Mouse (Mus musculus) CH12.LX (cell line): ENCODE data around the gene Fbxo6. TPM values are rescaled to one million over a fixed set of nuclear protein-coding genes. Genes with fewer than 3 reads are reported as not detected.
A peak's percentile ranks its signal among the peaks of the same experiment; 100 is the strongest.

Experiments used
- DNase-seq: peaks from one replicate; pipeline ENCODE4 v3.0.0-alpha.2; 2013; ENCODE audit errors: extremely low read depth
- H3K27ac ChIP-seq: 2 replicates; pipeline ENCODE4 v1.5.1; 2012; ENCODE audit warnings: low read depth, mild to moderate bottlenecking, control low read depth, moderate library complexity; ENCODE audit not compliant: insufficient read depth
- H3K27me3 ChIP-seq: replicated peaks from 2 replicates; pipeline ENCODE3; 2012; ENCODE audit warnings: inconsistent platforms
- H3K36me3 ChIP-seq, 2 experiments: replicated peaks in 1 of 2; 2 replicates each; pipeline versions ENCODE3 to v1.6.1; 2012; ENCODE audit warnings: inconsistent platforms in 1 of 2, low read length in 1 of 2, mild to moderate bottlenecking in 1 of 2, mixed read lengths in 1 of 2, moderate library complexity in 1 of 2; ENCODE audit not compliant: control insufficient read depth in 1 of 2, insufficient read depth in 1 of 2
- H3K4me1 ChIP-seq, 2 experiments: 2 replicates each; pipeline ENCODE4 v1.6.1; 2012; ENCODE audit warnings: inconsistent platforms in 1 of 2, moderate library complexity in 1 of 2; ENCODE audit not compliant: insufficient read depth in 2 of 2, control insufficient read depth in 1 of 2
- H3K4me2 ChIP-seq: 2 replicates; pipeline ENCODE4 v1.6.1; 2012; ENCODE audit warnings: low read depth, mild to moderate bottlenecking, control low read depth; ENCODE audit not compliant: poor library complexity, insufficient read depth, severe bottlenecking
- H3K4me3 ChIP-seq, 3 experiments: fragments of 150-350 bp in 1 of 3; sonication (generic) in 1 of 3; replicated peaks in 1 of 3; 2 replicates each; pipeline versions ENCODE3 to v1.5.1; 2011 to 2012; ENCODE audit warnings: low read depth in 2 of 3, low read length in 2 of 3, mild to moderate bottlenecking in 2 of 3, moderate library complexity in 2 of 3, control low read depth in 1 of 3, improper control_type of control experiment in 1 of 3, inconsistent platforms in 1 of 3, mixed read lengths in 1 of 3; ENCODE audit not compliant: poor library complexity in 1 of 3
- H3K79me2 ChIP-seq: replicated peaks from 2 replicates; pipeline ENCODE4 v1.6.1; 2012; ENCODE audit warnings: mild to moderate bottlenecking, moderate library complexity; ENCODE audit not compliant: control insufficient read depth, poor library complexity, insufficient read depth, severe bottlenecking; ENCODE audit errors: extremely low read depth
- H3K9ac ChIP-seq: 2 replicates; pipeline ENCODE4 v1.6.1; 2012; ENCODE audit warnings: low read depth, mild to moderate bottlenecking, control low read depth, moderate library complexity; ENCODE audit not compliant: insufficient read depth
- H3K9me3 ChIP-seq: replicated peaks from 2 replicates; pipeline ENCODE3; 2012; ENCODE audit warnings: low read length, inconsistent platforms, mixed read lengths
- BHLHE40 ChIP-seq: IDR thresholded peaks from 2 replicates; pipeline ENCODE4 v1.6.1; 2011; ENCODE audit warnings: mild to moderate bottlenecking, low read depth, low read length, improper control_type of control experiment
- CTCF ChIP-seq, 2 experiments: IDR thresholded peaks in 1 of 2; conservative IDR thresholded peaks in 1 of 2; 2 replicates each; pipeline ENCODE4 v1.5.1; 2011 to 2012; ENCODE audit warnings: low read depth in 2 of 2, low read length in 2 of 2, improper control_type of control experiment in 1 of 2, inconsistent platforms in 1 of 2, mild to moderate bottlenecking in 1 of 2, moderate library complexity in 1 of 2
- GABPA ChIP-seq: IDR thresholded peaks from 2 replicates; pipeline ENCODE4 v1.6.1; 2012; ENCODE audit warnings: low read depth, low read length, improper control_type of control experiment, inconsistent platforms; ENCODE audit not compliant: insufficient replicate concordance
- MAX ChIP-seq: IDR thresholded peaks from 2 replicates; pipeline ENCODE4 v1.6.1; 2011; ENCODE audit warnings: low read length, improper control_type of control experiment
- SMC3 ChIP-seq: IDR thresholded peaks from 2 replicates; pipeline ENCODE4 v1.6.1; 2011; ENCODE audit warnings: low read depth, low read length, improper control_type of control experiment
- TCF12 ChIP-seq: IDR thresholded peaks from 2 replicates; pipeline ENCODE4 v1.6.1; 2014; ENCODE audit warnings: low read depth, mild to moderate bottlenecking, inconsistent platforms, low read length, improper control_type of control experiment
- USF2 ChIP-seq: conservative IDR thresholded peaks from 2 replicates; pipeline ENCODE4 v1.6.1; 2011; ENCODE audit warnings: low read depth, low read length, improper control_type of control experiment
- ZC3H11A ChIP-seq: IDR thresholded peaks from 2 replicates; pipeline ENCODE4 v1.6.1; 2012; ENCODE audit warnings: low read depth, mild to moderate bottlenecking, inconsistent platforms, low read length, improper control_type of control experiment
- ZKSCAN1 ChIP-seq: IDR thresholded peaks from 2 replicates; pipeline ENCODE4 v1.6.1; 2012; ENCODE audit warnings: low read depth, inconsistent platforms, low read length, improper control_type of control experiment, borderline replicate concordance
- ZNF384 ChIP-seq: IDR thresholded peaks from 2 replicates; pipeline ENCODE4 v1.6.1; 2012; ENCODE audit warnings: low read depth, low read length, improper control_type of control experiment, inconsistent platforms
- dilution Hi-C: fragments of 300-500 bp; cut with MboI; formaldehyde crosslinking; loops from 2 replicates; pipeline ENCODE4 v1.14.3; 2020; ENCODE audit warnings: low sequenced_read_pairs; ENCODE audit not compliant: extremely low pct_unique_long_range_greater_than_20kb, extremely low pct_ligation_motif_present
- in situ Hi-C: fragments of 300-500 bp; cut with MboI; formaldehyde crosslinking; loops from 3 replicates; pipeline ENCODE4 v1.14.3; 2019; ENCODE audit warnings: low sequenced_read_pairs, low pct_ligation_motif_present, low pct_unique_long_range_greater_than_20kb, mixed read lengths
- polyA plus RNA-seq: library from polyadenylated mRNA; unstranded; fragments of >175 nt; gene quantifications from 2 replicates; pipeline ENCODE4 v1.2.1, GENCODE M21; 2012; ENCODE audit warnings: low read depth; ENCODE audit not compliant: insufficient read length
- total RNA-seq, 2 experiments: library from RNA; depleted of rRNA; stranded (reverse); fragments of 300-350 nt in 1 of 2; fragments of >200 nt in 1 of 2; gene quantifications; 2 replicates each; pipeline ENCODE4 v1.2.3; 2012 to 2014

The Fbxo6 gene
- total and polyA plus RNA-seq, 3 experiments = 20.8 to 32.5 (median 25.7) TPM

GRCm38 (mm10) chr4:148107621-148108291 lies 44.2 kb downstream of the Fbxo6 start:
- no peak overlapping the region for H3K4me2 ChIP-seq
- no peak overlapping the region for H3K27ac ChIP-seq
- no peak overlapping the region for H3K9ac ChIP-seq
- H3K4me3 ChIP-seq = no peak overlapping the region
- no peaks in the 10 kb centered on the region for H3K79me2 ChIP-seq
- H3K9me3 ChIP-seq = no peaks in the 10 kb centered on the region
- TF ChIP-seq SMC3 = no peak
- no peak for TF ChIP-seq BHLHE40
- no peak for TF ChIP-seq USF2
- dilution Hi-C loops = no loop called here
- in situ Hi-C loops = no loop called here
- no peaks in the 10 kb centered on the region for H3K4me1 ChIP-seq
- DNase-seq = no peak
- peaks cover 90% of the 10 kb centered on the region for H3K27me3 ChIP-seq
- no peaks in the 10 kb centered on the region for H3K36me3 ChIP-seq

GRCm38 (mm10) chr4:148104146-148104545 lies 47.8 kb downstream of the Fbxo6 start:
- Histone ChIP-seq H3K79me2 (no peaks in the 10 kb centered on the region), H3K27ac (no peak overlapping the region), H3K4me2 (no peak overlapping the region), H3K4me3 (no peak overlapping the region), H3K9me3 (no peaks in the 10 kb centered on the region), H3K4me1 (no peaks in the 10 kb centered on the region), H3K27me3 (peaks cover 93% of the 10 kb centered on the region), H3K9ac (no peak overlapping the region), H3K36me3 (no peaks in the 10 kb centered on the region)
- dilution Hi-C loops (no loop called here), in situ Hi-C loops (no loop called here)
- TF ChIP-seq ZKSCAN1 (no peak), GABPA (no peak)
- DNase-seq = no peak

DNA sequence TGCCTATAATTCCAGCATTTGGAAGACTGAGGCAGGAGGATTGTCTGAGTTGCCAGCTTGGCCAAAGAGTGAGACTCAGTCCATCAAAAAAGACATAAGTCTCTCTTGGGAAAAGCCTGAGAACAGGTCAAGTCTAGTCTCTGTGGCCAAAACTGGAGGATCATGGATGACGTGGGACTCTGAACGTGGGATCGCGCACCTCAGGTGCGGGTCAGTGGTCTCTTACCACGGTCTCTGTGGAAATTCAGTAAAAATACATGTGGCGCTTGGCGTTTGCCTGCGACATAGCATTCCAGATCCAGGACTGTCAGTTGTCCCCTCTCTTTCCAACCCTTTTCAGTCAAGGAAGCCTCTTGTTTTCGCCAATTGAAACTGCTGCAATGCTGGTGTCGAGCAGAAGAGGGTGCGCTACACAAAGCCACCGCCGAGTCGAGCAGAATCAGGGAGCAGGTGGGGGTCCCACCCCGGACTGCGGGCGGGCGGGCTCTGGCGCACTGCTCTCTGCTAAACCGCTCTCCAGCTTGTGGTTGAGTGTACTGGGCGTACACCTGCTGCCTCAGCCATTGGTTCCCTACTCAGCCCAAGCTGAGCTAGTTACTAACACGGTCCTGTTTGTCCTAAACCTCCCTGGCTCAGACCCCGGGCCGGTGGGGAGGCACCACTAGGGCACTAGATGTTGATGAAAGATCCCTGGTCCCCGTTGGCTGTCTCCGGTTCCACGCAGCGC lies 50.0 kb downstream of the Fbxo6 start:
- Histone ChIP-seq H3K9ac (no peak overlapping the region), H3K4me1 (no peaks in the 10 kb centered on the region), H3K4me2 (no peak overlapping the region), H3K9me3 (no peaks in the 10 kb centered on the region), H3K27ac (no peak overlapping the region), H3K79me2 (no peaks in the 10 kb centered on the region), H3K4me3 (no peak overlapping the region), H3K27me3 (peaks cover 92% of the 10 kb centered on the region), H3K36me3 (no peaks in the 10 kb centered on the region)
- no peak for TF ChIP-seq ZNF384
- no peak for TF ChIP-seq TCF12
- no peak for TF ChIP-seq ZC3H11A
- no peak for TF ChIP-seq MAX
- TF ChIP-seq CTCF (conservative IDR thresholded peaks at IDR 0.05 in 1 of 2, IDR thresholded peaks at IDR 0.05 in 1 of 2; ENCODE audit: low read depth in 2 of 2, low read length in 2 of 2) = 0 out of 4 replicates have a peak, but pooled peaks of 1 of the 2 experiments have one; percentile 0
- dilution Hi-C loops = no loop called here
- DNase-seq = no peak
- in situ Hi-C loops = no loop called here
